In the genomic region with DNA sequence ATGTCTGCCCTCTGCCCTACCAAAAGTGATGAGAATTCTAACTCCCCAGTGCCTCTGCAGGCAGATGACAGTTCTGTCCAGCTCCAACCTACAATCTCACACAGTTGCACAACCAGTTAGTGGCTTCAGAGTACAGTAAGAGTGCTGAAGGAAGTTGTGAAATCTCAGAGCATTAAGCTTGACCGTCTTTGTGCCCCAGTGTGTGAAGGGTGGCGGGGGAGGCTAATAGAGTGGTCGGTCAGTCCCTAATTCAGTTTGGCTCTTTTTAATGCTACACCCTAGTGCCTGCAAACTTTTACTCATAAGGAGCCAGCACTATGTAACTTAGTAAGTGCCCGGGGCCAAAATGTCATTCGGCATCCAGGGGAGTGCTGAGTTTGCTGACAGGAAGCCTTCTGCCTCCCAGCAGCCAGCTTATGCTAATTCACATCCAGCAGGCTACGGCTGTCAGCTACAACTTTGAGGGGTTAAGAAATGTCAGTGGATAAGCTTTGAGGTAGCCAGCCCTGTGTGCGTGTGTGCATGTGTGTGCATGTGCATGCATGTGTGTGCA, we compare ENCODE assay signal across 9 mouse cellular contexts. TPM values are rescaled to one million over a fixed set of nuclear protein-coding genes. Genes with fewer than 3 reads are reported as not detected.
A peak's percentile ranks its signal among the peaks of the same experiment; 100 is the strongest.
DNase-seq lines count a peak whose midpoint lies in the region; ATAC-seq and TF ChIP-seq lines count a peak whose summit lies in the region.
"Had no signal": no experiment of that assay in that cellular context is flagged by ENCODE, and none has a peak within 500 bp of the region (broad histone marks: within the 10 kb centered on the region; RNA-seq: fewer than 3 reads in every experiment).

No protein-coding gene starts in this region.

- peak; percentile 88 for DNase-seq in liver, adult 2 months (ENCODE audit: extremely low read depth, low read depth, low spot score)
- DNase-seq in liver = no peak
- DNase-seq in kidney, postnatal 14 days = peak; percentile 70
- DNase-seq in midbrain, embryonic 14.5 days = peak; percentile 65
- DNase-seq in ovary, postnatal 14 days (ENCODE audit: low spot score) = no peak
- no peak for DNase-seq in gastrocnemius, postnatal 14 days

- H3K4me2 ChIP-seq in embryonic facial prominence, embryonic 12.5 days (replicated peaks) = 0 out of 2 replicates have a peak overlapping the region, but pooled peaks have one; percentile 9
- no peak overlapping the region for H3K4me2 ChIP-seq in midbrain, embryonic 14.5 days (ENCODE audit: low read length)
- H3K4me2 ChIP-seq: limb, embryonic 13.5 days had no signal

- intact Hi-C loops in gastrocnemius, postnatal 14 days (cut with DNase I; ENCODE audit: low total_unique reads) = loop anchor here (5.0 kb wide), 1 partner anchor 47 kb away; no protein-coding TSS in a partner anchor

- WGBS in liver, adult 2 months = 13% methylated on average over 7 of the region's 7 CpGs
- 16% methylated on average over 7 of the region's 7 CpGs for WGBS in embryonic facial prominence, embryonic 12.5 days
- WGBS in midbrain, embryonic 14.5 days = 16% methylated on average over 7 of the region's 7 CpGs

- no peaks in the 10 kb centered on the region for H3K36me3 ChIP-seq in liver, adult 2 months (ENCODE audit: control insufficient read depth, insufficient read depth, low read length)
- no peaks in the 10 kb centered on the region for H3K36me3 ChIP-seq in embryonic facial prominence, embryonic 12.5 days
- H3K36me3 ChIP-seq in midbrain, embryonic 14.5 days (ENCODE audit: control insufficient read depth, insufficient read depth, low read length) = no peaks in the 10 kb centered on the region
- H3K36me3 ChIP-seq: limb, embryonic 13.5 days had no signal

- H3K79me2 ChIP-seq in liver, adult 2 months (ENCODE audit: control insufficient read depth, insufficient read depth, low read length) = no peaks in the 10 kb centered on the region

- no peaks in the 10 kb centered on the region for H3K27me3 ChIP-seq in liver, adult 2 months (ENCODE audit: control insufficient read depth, insufficient read depth, low read length)
- H3K27me3 ChIP-seq in embryonic facial prominence, embryonic 12.5 days = no peaks in the 10 kb centered on the region
- no peaks in the 10 kb centered on the region for H3K27me3 ChIP-seq in midbrain, embryonic 14.5 days (ENCODE audit: control insufficient read depth, insufficient read depth, low read length)
- H3K27me3 ChIP-seq: limb, embryonic 13.5 days had no signal

- H3K27ac ChIP-seq in liver, adult 2 months (replicated peaks; ENCODE audit: insufficient read depth, low read depth, low read length) = no peak overlapping the region
- peak overlapping the region; percentile 55 for H3K27ac ChIP-seq in embryonic facial prominence, embryonic 12.5 days
- no peak overlapping the region for H3K27ac ChIP-seq in midbrain, embryonic 14.5 days (replicated peaks; ENCODE audit: low read depth, low read length)
- H3K27ac ChIP-seq: limb, embryonic 13.5 days had no signal

- H3K9ac ChIP-seq in liver, adult 2 months (ENCODE audit: low read depth, low read length) = no peak overlapping the region
- no peak overlapping the region for H3K9ac ChIP-seq in embryonic facial prominence, embryonic 12.5 days
- no peak overlapping the region for H3K9ac ChIP-seq in midbrain, embryonic 14.5 days (replicated peaks; ENCODE audit: low read length)
- H3K9ac ChIP-seq: limb, embryonic 13.5 days had no signal

- H3K9me3 ChIP-seq in embryonic facial prominence, embryonic 12.5 days = no peaks in the 10 kb centered on the region
- H3K9me3 ChIP-seq in midbrain, embryonic 14.5 days (ENCODE audit: control insufficient read depth, low read length) = no peaks in the 10 kb centered on the region
- H3K9me3 ChIP-seq: limb, embryonic 13.5 days had no signal

- H3K4me3 ChIP-seq in liver, adult 2 months (ENCODE audit: insufficient read depth, low read depth, low read length) = no peak overlapping the region
- H3K4me3 ChIP-seq in embryonic facial prominence, embryonic 12.5 days = no peak overlapping the region
- H3K4me3 ChIP-seq in midbrain, embryonic 14.5 days (replicated peaks; ENCODE audit: low read depth, low read length) = no peak overlapping the region
- H3K4me3 ChIP-seq: limb, embryonic 13.5 days had no signal

- ATAC-seq in embryonic facial prominence, embryonic 12.5 days (ENCODE audit: insufficient number of reproducible peaks, insufficient read depth, low FRiP score, low TSS enrichment) = no peak
- ATAC-seq in midbrain, embryonic 14.5 days (ENCODE audit: low FRiP score, low TSS enrichment) = no peak; the same call in 1 of the 2 replicates
- ATAC-seq in inflammation-experienced regulatory T-cells, adult 6 months = no peak

- no peak for TF ChIP-seq POLR2A in liver, adult 2 months (IDR thresholded peaks at IDR 0.05; ENCODE audit: extremely low read depth, insufficient read depth, low read length)

- H3K4me1 ChIP-seq in liver, adult 2 months (ENCODE audit: control insufficient read depth, insufficient read depth, low read length) = peaks cover 11% of the 10 kb centered on the region
- H3K4me1 ChIP-seq in embryonic facial prominence, embryonic 12.5 days = peaks cover 18% of the 10 kb centered on the region
- H3K4me1 ChIP-seq in midbrain, embryonic 14.5 days (ENCODE audit: control insufficient read depth, insufficient read depth, low read length) = peaks cover 5% of the 10 kb centered on the region; the same call in 1 of the 2 replicates

- TF ChIP-seq CTCF in liver, adult 2 months (IDR thresholded peaks at IDR 0.05; ENCODE audit: low read depth, low read length) = peak; percentile 28; the same call in 1 of the 2 replicates

RNA-seq across cellular contexts. Expression of a gene that starts 13.5 kb away (rescaled TPM):
- 14.0 and 16.1 TPM in 2 replicates for total RNA-seq in liver, adult 2 months (2014; rRNA removed)
- 13.0 and 13.5 TPM in 2 replicates for polyA plus RNA-seq in liver, adult 2 months (2012; rRNA removed)
- 636 and 644 TPM in 2 replicates for polyA plus RNA-seq in embryonic facial prominence, embryonic 12.5 days (2016; fragmentation: Nextera tagmentation; extraction: Ambion mirVana)
- polyA plus RNA-seq in midbrain, embryonic 14.5 days (2014; fragmentation: Nextera tagmentation; extraction: Ambion mirVana) = 48.8 and 105 TPM in 2 replicates
- total RNA-seq in gastrocnemius, postnatal 14 days (2021) = 100 to 1,000 TPM in 1 of 2 experiments, 10 to 100 TPM in 1; 90.8 to 119 TPM
- polyA plus RNA-seq in inflammation-experienced regulatory T-cells, adult 6 months (2017; shearing (Covaris generic)) = 100 to 1,000 TPM; 114 to 717 (median 120) TPM

RNA-seq across cellular contexts. Expression of a gene that starts 42.2 kb away (rescaled TPM):
- total RNA-seq in liver, adult 2 months (2014; rRNA removed) = 12.3 and 13.0 TPM in 2 replicates
- 1.7 and 2.0 TPM in 2 replicates for polyA plus RNA-seq in liver, adult 2 months (2012; rRNA removed)
- polyA plus RNA-seq in embryonic facial prominence, embryonic 12.5 days (2016; fragmentation: Nextera tagmentation; extraction: Ambion mirVana) = 24.2 and 27.2 TPM in 2 replicates
- polyA plus RNA-seq in midbrain, embryonic 14.5 days (2014; fragmentation: Nextera tagmentation; extraction: Ambion mirVana) = 10.4 and 12.8 TPM in 2 replicates
- total RNA-seq in gastrocnemius, postnatal 14 days (2021) = 1 to 10 TPM; 5.0 to 6.4 TPM
- 10 to 100 TPM; 11.1 to 22.0 (median 21.5) TPM for polyA plus RNA-seq in inflammation-experienced regulatory T-cells, adult 6 months (2017; shearing (Covaris generic))

Comparison
In these comparisons a context has a peak if more than half of its experiments do, and no peak if none do; other contexts are left out.
1. DNase-seq: peak in liver, adult 2 months (single experiment), kidney, postnatal 14 days (single experiment) and midbrain, embryonic 14.5 days (single experiment); none in liver (single experiment), ovary, postnatal 14 days (single experiment) and gastrocnemius, postnatal 14 days (single experiment).